Mouse (Mus musculus) liver, postnatal 0 days (tissue): Measurements from ENCODE around the gene Ptchd1. TPM values are rescaled to one million over a fixed set of nuclear protein-coding genes. Genes with fewer than 3 reads are reported as not detected.

Experiments
- ATAC-seq: fragments of 200-750 bp; cut with Nextera tagmentation; 2 replicates; pipeline ENCODE4 v1.8.0; 2017; ENCODE audit warnings: mild to moderate bottlenecking, moderate library complexity
- DNase-seq: peaks from one replicate; pipeline ENCODE4 v3.0.0-alpha.2; 2016
- H3K27ac ChIP-seq: fragments of 300-500 bp; sonication (generic); 2 replicates; pipeline ENCODE4 v1.5.1; 2014; ENCODE audit warnings: antibody characterized with exemption, moderate library complexity, mild to moderate bottlenecking, low read depth
- H3K27me3 ChIP-seq: fragments of 300-500 bp; sonication (generic); 2 replicates; pipeline ENCODE4 v1.6.1; 2014; ENCODE audit warnings: low read length, control low read depth, mixed read lengths; ENCODE audit not compliant: insufficient read depth
- H3K36me3 ChIP-seq: fragments of 300-500 bp; sonication (generic); replicated peaks from 2 replicates; pipeline ENCODE4 v1.6.1; 2014; ENCODE audit warnings: mild to moderate bottlenecking, control low read depth, low read length, moderate library complexity, mixed read lengths; ENCODE audit not compliant: insufficient read depth
- H3K4me1 ChIP-seq: fragments of 300-500 bp; sonication (generic); 2 replicates; pipeline ENCODE4 v1.6.1; 2014; ENCODE audit warnings: antibody characterized with exemption, mild to moderate bottlenecking, control low read depth; ENCODE audit not compliant: insufficient read depth
- H3K4me2 ChIP-seq: fragments of 300-500 bp; sonication (generic); 2 replicates; pipeline ENCODE4 v1.6.1; 2014; ENCODE audit warnings: low read depth, mild to moderate bottlenecking, low read length, moderate library complexity, mixed read lengths
- H3K4me3 ChIP-seq: fragments of 300-500 bp; sonication (generic); 2 replicates; pipeline ENCODE4 v1.5.1; 2014; ENCODE audit warnings: low read depth, low read length
- H3K9ac ChIP-seq: fragments of 300-500 bp; sonication (generic); replicated peaks from 2 replicates; pipeline ENCODE4 v1.6.1; 2014; ENCODE audit warnings: mild to moderate bottlenecking, moderate library complexity
- H3K9me3 ChIP-seq: fragments of 300-500 bp; sonication (generic); 2 replicates; pipeline ENCODE4 v1.6.1; 2016; ENCODE audit warnings: mild to moderate bottlenecking, control low read depth, low read length, mixed read lengths
- CTCF ChIP-seq: sonication (generic); IDR thresholded peaks from 2 replicates; pipeline ENCODE4 v1.5.1; 2016; ENCODE audit warnings: antibody characterized with exemption, low read depth
- EP300 ChIP-seq: IDR thresholded peaks from 2 replicates; pipeline ENCODE4 v1.6.1; 2016; ENCODE audit warnings: antibody characterized with exemption, low read depth, mild to moderate bottlenecking
- WGBS: fragments of 180-500 bp; shearing (Covaris S2); extraction: QIAGEN DNeasy Blood & Tissue Kit; methylation state at CpG from one replicate; pipeline ENCODE4 v1.1.7; 2014; ENCODE audit not compliant: insufficient replicate concordance; 5-methylcytosine and 5-hydroxymethylcytosine counted together
- polyA plus RNA-seq: library from polyadenylated mRNA; unstranded; fragments of >200 nt; fragmentation: Nextera tagmentation; extraction: Ambion mirVana; gene quantifications from 2 replicates; pipeline ENCODE4 v1.2.1, GENCODE M21; 2015

Gene Ptchd1
- polyA plus RNA-seq, 1 experiment from 2014 or later = not detected

- ATAC-seq (no peak), DNase-seq (no peak)
- Histone ChIP-seq H3K9ac (no peak overlapping the region), H3K27ac (no peak overlapping the region), H3K4me2 (no peak overlapping the region), H3K4me1 (no peaks in the 10 kb centered on the region), H3K27me3 (no peaks in the 10 kb centered on the region), H3K9me3 (no peaks in the 10 kb centered on the region), H3K4me3 (no peak overlapping the region), H3K36me3 (no peaks in the 10 kb centered on the region)
- WGBS = 64% methylated on average over 2 of the region's 2 CpGs
- TF ChIP-seq CTCF (no peak), EP300 (no peak)
Observed at GRCm38 (mm10) chrX:155592467-155592866, 31.1 kb downstream of the Ptchd1 start.

- Histone ChIP-seq H3K9me3 (no peaks in the 10 kb centered on the region), H3K9ac (no peak overlapping the region), H3K27me3 (no peaks in the 10 kb centered on the region), H3K36me3 (no peaks in the 10 kb centered on the region), H3K4me2 (no peak overlapping the region), H3K4me3 (no peak overlapping the region), H3K4me1 (no peaks in the 10 kb centered on the region), H3K27ac (no peak overlapping the region)
- ATAC-seq (no peak), DNase-seq (no peak)
- WGBS = 54% methylated on average over 3 of the region's 3 CpGs
- no peak for TF ChIP-seq EP300
- no peak for TF ChIP-seq CTCF
Observed at GRCm38 (mm10) chrX:155591490-155591889, 32.1 kb downstream of the Ptchd1 start.

- WGBS = 55% methylated on average over 2 of the region's 2 CpGs
- Histone ChIP-seq H3K36me3 (no peaks in the 10 kb centered on the region), H3K27ac (no peak overlapping the region), H3K4me2 (no peak overlapping the region), H3K4me1 (no peaks in the 10 kb centered on the region), H3K9me3 (no peaks in the 10 kb centered on the region), H3K9ac (no peak overlapping the region), H3K4me3 (no peak overlapping the region), H3K27me3 (no peaks in the 10 kb centered on the region)
- DNase-seq (no peak), ATAC-seq (no peak; the same call in 1 of the 2 replicates)
- TF ChIP-seq CTCF (no peak), EP300 (no peak)
Observed at GRCm38 (mm10) chrX:155584586-155584985, 39.0 kb downstream of the Ptchd1 start.

- ATAC-seq = no peak
- TF ChIP-seq CTCF = no peak
- no peak for TF ChIP-seq EP300
- no peaks in the 10 kb centered on the region for H3K27me3 ChIP-seq
Observed at GRCm38 (mm10) chrX:155579791-155580190, 43.8 kb downstream of the Ptchd1 start.

GRCm38 (mm10) chrX:155572396-155572795 is 51.2 kb downstream of the Ptchd1 start:
- Histone ChIP-seq H3K36me3 (no peaks in the 10 kb centered on the region), H3K9me3 (no peaks in the 10 kb centered on the region), H3K4me1 (no peaks in the 10 kb centered on the region), H3K9ac (no peak overlapping the region), H3K27ac (no peak overlapping the region), H3K4me2 (no peak overlapping the region), H3K27me3 (no peaks in the 10 kb centered on the region), H3K4me3 (no peak overlapping the region)
- DNase-seq = no peak
- no peak for ATAC-seq
- TF ChIP-seq CTCF (no peak), EP300 (no peak)

More at GRCm38 (mm10) chrX:155579791-155580190, 43.8 kb downstream of the Ptchd1 start:
- Histone ChIP-seq H3K9me3 (no peaks in the 10 kb centered on the region), H3K36me3 (no peaks in the 10 kb centered on the region), H3K27ac (no peak overlapping the region), H3K4me2 (no peak overlapping the region), H3K4me3 (no peak overlapping the region), H3K9ac (no peak overlapping the region), H3K4me1 (no peaks in the 10 kb centered on the region)
- no peak for DNase-seq

DNA sequence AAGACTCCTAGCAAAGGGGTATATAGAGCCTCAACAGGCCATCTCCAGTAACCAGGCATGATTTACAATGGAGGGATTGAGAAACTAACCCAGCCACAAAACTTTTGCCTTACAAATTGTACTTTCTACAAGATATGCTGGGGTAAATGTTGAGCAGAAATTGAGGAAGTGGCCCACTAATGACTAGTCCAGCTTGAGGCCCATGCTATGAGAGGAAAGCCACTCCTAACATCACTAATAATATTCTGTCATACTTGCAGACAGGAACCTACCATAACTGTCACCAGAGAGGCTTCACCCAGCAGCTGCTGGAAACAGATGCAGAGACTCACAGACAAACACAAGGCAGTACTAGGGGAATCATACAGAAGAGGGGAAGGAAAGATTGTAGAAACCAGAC is 79.8 kb downstream of the Ptchd1 start:
- no peaks in the 10 kb centered on the region for H3K4me1 ChIP-seq
- ATAC-seq = no peak
- H3K27me3 ChIP-seq = no peaks in the 10 kb centered on the region
- TF ChIP-seq EP300 (no peak), CTCF (no peak)
- H3K9ac ChIP-seq = no peak overlapping the region
- H3K27ac ChIP-seq = no peak overlapping the region
- no peak overlapping the region for H3K4me2 ChIP-seq
- DNase-seq = no peak
- no peak overlapping the region for H3K4me3 ChIP-seq
- H3K36me3 ChIP-seq = no peaks in the 10 kb centered on the region
- no peaks in the 10 kb centered on the region for H3K9me3 ChIP-seq

Other genes with a start within 250 kb of the Ptchd1 start
- gene Gm15155, start 927 bp upstream of the Ptchd1 start, polyA plus RNA-seq = not detected in 2 replicates